Mouse (Mus musculus) kidney, postnatal 36 days (tissue): ENCODE data around the gene Ppp3cb.

Source experiments
- DNase-seq, 2 experiments: peaks; one replicate each; pipeline ENCODE4 v3.0.0; 2021 to 2022; ENCODE audit warnings: mixed read lengths in 2 of 2

The Ppp3cb gene

DNA sequence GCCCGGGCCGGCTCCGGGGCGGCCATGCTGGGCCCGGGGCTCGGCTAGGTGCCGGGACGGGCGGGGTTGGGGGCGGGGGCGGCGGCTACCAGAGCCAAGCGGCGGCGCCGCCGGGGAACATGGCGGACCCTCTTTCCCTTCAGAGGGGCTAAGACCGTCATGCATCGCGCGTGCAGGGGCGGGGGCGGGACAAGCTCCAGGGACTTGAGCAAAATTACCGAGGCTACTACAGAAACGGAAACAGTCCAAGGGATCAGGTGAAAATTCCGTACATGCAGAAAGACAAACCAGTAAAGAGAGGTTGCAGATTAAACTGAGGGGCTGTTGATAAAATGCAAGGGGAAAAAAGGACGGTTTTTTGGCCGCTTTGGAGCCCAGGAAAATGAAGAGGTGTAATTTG lies at the start of gene Ppp3cb:
Gene Ppp3cb (minus strand): TSS at position 159 of the 400 bp plus-strand sequence.
- DNase-seq: peak; percentile 88

DNA sequence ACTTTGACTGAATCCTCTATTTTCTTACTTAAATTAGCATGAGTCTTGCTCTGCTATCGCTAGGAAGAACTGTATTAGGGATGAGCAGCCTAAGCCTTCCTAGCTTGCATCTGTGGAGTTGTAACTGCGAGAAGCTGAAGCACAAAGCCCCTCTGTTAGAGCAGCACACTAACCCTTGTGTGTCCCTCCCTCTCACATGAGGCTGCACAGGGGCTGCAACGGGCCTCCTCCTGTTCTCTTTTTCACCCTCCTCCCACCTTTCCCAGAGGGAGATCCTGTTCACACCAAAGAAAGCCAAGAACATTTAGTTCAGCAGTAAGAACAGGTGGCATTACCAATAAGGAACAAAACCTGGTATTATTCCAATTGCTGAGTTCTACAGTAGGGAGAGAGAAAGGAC lies 49.4 kb upstream of the Ppp3cb start:
- no peak for DNase-seq

DNA sequence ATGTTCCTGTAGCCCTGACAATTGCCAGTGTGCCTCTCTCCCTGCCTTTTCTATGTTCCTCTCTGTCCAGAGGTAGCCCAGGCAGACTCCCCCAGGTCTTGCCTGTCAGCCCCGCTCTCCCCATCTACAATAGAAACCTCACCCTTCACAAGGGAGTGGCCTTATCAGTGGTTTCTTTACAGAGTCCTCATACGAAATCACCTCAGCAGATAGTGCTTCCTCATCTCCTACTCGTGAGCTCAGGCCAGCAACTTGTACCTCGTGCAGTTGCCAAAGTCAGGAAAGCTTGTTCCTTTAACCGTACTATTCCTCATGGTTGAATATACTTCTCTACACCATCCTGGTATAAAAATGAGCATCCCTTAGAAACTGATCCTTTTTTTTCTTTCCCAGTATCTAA lies 41.1 kb upstream of the Ppp3cb start:
- no peak for DNase-seq

DNA sequence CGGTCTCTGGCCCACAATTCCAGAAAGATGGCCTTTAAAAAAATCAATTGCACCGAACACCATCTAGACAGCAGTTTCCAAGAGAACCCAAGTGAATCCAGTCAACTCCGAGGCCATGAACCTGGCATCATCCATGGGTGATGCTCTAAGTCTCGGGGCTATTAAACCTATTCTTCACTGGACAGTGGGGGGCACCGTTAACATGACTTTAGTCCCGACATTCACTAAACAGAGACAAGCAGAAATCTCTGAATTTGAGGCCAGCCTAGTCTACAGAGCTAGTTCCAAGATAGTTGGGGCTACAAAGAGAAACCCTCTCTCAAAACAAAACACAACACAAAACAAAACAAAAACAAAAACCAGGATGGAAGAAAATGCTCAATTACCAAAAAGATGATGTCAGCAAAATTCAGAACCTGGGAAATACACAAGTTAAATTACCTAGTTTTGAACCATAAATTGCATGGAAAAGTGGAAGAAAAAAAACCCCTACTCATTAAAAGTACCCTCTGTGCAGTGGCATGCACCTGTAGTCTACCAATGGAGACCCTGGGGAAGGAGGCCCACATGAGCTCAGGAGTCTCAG lies 32.5 kb upstream of the Ppp3cb start:
- peak; percentile 10 to 27 for DNase-seq

DNA sequence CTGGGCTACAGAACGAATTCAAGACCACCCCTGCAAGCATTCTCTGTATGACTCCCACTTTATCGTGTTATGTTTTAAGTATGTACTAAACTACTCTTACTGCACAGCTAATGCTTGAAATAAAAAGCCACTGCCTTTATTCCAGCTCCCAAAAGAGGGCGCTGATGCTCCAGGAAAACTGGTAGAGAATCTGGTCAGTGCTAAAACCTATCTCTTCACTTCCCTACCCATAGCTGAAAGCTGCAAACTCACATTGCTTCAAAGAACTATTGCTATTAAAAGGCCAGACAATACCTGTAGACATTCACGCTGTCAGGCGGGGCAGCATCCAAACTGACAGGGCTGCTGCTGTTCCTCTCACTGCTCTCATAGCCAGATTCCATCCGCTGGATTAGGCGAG lies 29.8 kb upstream of the Ppp3cb start:
- DNase-seq: peak; percentile 75 to 86

DNA sequence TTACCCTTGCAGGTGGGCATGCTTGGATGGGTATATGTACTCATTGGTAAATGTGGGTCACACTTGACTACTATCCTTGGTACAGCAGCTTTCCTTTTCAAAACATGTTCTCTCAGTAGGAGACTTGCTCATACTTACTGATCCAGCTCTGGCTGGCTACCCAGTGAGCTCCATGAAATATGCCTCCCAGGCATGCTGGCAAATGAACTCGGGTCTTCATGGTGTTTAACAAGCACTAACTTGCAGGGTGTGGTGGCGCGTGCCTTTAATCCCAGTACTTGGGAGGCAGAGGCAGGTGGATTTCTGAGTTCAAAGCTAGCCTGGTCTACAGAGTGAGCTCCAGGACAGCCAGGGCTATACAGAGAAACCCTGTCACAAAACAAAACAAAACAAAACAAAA lies 26.8 kb upstream of the Ppp3cb start:
- DNase-seq: peak; percentile 17 to 29

DNA sequence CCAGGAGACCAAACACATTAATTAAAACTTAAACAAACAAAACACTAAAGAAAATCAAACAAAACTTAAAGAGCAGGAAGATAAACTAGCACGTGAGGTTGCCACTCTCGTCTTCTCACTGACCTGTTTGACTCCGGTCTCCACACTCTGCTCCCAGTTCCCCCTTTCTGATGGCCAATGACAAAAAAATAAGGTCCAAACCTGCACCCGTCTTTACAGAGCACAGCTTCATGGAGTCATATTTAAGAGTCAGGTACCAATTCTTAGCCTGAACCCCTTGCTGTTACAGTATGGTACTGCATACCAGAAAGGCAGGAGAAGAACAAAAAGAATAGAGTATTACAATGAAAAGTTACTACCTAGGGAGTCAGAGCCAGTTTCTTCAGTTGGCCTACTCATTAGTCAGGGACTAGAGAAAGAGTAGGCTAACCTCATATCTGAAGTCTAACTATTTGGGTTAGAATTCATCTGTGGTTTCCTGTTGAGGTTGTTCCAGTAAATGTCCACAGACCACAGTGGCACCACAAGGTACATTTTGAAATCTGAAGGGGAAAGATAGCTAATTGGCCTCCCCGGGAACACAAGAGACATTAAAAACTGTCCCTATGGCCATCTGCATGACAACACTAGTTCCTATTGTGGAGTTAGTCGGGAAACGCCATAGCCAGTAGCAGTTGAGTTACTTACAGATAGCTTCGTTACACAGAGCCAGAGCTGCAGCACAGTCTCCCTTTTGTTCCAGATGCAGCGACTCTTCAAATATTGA lies 19.1 kb upstream of the Ppp3cb start:
- no peak for DNase-seq

DNA sequence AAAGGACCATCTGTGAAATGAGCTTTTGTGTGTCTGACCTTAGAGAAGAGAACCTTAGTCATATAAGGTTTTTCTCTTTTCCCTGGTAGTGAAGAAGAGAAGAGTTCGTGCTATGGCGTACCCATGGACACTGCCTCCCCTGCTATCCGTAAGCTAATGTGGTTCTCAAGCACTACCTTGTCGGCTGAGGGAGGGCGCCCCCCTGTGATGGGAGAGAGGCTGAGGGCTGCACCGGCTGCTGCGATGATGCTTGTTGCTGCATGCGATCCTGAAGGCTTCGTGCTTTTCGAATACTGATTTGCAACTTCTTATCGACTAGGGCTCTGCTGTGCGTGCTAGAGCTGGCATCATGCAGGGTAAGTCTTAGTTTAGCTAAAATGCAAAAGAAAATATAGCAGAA lies 18.3 kb upstream of the Ppp3cb start:
- DNase-seq: peak in 1 of 2 experiments; percentile 67

DNA sequence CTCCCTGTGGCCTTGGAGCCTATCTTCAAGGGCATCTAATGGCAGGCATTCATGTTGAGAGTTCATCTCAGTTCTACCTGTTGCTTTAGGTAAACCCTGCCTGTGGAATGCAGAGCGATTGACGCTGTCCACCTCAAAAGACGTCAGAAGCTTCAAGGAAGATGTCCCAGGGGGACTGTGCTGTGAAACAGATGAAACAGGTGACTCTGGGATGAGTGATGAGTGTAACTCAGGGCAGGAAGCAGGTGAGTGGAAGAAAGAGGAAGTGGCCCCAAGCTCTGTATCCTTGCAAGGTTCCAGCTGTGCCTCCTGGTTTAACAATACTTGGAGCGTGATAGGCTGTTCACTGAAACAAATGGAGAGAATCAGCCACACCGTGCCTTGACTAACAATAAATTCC lies 15.5 kb upstream of the Ppp3cb start:
- DNase-seq: no peak

DNA sequence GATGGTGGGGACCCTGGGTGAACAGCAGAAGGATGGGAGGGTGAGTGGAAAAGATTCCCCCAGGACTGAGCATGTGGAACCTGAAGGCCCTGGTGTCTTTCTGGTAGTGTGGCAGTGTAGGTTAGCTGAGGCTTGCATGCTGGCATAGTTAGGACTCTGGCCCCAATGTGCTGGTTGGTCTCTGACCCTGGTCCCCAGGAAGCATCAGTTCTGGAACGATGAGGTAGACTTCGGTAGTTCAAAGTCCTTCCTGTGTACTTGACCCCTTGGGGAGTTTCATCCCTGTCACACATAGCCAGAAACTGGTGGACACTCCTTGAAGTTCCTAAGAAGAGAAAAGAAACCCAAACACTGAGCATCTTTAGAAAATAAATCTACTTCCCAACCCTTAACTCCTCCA lies 3.8 kb upstream of the Ppp3cb start:
- DNase-seq: peak; percentile 26 to 39

DNA sequence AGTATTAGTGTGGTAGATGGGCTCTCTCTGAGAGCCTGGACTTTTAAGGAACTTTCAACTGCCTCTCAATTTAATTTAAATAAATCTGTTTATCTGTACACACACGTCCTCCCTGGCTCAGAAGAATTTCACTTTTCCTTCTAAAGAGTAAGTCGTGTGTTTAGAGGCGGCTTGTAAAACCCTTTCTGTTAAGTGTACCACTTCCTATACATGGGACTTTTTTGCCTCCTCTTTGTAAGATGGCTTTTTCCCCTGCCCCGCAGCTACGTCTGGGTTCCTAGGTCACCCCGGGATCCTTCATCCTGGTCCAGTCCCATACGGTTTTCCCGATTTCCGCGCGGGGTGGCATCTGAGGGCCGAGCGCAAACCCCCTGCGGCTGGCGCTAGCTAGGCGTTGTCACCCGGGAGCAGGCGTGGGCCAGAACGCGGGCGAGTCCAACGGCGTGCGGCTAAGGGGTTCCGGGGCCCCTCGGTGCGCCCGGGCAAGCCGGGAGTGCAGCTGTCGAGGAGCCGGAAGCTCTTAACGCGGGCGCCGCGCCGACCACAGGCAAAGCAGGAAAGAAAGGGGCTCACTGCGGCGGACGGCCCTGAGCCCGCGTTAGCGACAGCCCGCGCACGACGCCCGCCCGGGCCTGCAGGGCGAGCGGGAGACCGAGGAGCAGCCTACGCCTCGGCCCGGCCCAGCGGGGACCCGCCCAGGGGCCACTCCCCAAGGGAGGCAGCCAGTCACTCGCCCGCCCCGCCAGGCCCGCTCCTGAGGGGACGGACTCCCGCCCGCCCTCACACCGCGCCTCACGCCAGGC lies 643 bp downstream of the Ppp3cb start:
- DNase-seq: peak; percentile 94

DNA sequence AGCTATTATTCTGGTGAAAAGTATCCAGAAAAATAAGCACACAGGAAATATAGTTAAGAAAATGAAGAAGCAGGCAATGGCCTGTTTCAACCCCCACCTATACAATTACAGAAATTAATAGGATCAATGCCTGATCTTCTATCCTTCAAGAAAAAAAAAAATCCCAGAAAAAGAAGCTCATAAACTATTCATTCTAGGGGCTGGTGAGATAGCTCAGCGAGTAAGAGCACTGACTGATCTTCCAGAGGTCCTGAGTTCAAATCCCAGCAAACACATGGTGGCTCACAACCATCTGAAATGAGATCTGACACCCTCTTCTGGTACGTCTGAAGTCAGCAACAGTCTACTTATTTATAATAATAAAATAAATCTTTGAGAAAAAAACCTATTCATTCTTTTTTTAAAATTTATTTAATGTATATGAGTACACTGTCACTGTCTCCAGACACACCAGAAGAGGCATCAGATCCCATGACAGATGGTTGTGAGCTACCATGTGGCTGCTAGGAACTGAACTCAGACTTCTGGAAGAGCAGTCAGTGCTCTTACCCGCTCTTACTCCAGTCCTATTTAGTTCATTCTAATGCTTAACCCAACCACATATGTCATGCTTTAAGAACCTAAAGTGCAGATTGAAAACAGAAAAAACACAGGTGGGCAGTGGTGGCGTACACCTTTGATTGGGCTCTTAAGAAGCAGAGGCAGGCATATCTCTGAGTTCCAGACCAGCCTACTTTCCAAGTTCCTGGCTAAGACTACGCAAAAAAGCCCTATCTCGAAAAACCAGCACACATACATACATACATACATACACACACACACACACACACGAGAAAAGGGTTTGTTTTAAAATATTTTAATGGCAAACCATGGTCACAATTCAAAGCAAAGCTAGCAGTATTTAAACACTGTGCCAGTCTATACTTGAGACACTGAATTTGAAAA lies 1.6 kb downstream of the Ppp3cb start:
- no peak for DNase-seq

DNA sequence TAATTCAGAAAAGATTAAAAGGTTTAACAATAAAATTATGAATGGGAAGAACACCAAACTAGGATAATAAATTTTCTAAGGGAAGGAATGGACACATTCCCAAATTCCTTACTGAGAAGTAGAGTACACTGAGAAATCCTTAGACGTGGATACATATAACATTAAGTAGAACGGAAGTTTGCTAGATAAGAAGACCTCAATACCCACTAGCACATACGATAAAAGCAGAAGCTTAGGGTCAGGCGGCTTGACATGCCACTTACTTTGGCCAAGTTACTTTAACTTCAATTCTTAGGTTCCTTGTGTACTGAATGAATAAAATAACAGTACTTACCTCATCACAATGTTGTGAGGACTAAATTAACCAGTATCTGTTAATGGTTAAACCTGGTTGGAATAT lies 16.7 kb downstream of the Ppp3cb start:
- DNase-seq: no peak

DNA sequence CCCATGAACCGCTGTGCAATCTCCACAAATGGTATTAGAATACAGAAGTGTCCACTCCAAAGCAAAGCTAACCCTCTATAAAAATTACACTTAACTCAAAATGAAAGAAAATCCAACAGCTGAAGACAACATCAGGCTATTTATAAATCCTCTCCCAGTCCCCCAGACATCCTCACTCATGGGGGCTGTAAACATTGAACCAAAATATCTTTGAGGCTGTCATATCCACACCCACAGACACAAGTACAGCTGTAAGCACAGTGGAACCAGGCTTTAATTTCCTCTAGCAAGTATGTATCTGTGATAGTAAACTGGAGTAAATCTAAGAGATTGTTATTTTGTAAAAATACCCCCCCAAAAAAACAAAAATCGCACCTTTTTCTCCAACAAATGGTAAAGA lies 26.2 kb downstream of the Ppp3cb start:
- no peak for DNase-seq

DNA sequence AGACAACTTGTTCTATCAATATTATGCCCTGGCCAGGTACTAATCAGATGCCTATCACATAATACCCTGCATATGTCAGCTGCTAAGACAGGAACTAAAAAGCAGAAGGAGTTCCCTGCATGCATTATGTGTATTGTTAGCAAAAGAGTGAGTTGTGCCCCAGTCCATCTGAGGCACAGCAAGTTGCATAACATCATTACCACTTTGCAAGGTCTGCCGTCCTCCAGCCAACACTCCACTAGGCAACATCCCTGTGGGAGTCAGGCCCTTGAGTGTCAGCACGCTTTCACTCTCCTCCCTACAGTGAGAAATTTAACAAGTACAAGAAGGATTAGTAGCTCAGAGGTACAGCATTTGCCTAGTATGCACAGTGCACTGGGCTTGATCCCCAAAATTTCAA lies 37.9 kb downstream of the Ppp3cb start:
- no peak for DNase-seq

DNA sequence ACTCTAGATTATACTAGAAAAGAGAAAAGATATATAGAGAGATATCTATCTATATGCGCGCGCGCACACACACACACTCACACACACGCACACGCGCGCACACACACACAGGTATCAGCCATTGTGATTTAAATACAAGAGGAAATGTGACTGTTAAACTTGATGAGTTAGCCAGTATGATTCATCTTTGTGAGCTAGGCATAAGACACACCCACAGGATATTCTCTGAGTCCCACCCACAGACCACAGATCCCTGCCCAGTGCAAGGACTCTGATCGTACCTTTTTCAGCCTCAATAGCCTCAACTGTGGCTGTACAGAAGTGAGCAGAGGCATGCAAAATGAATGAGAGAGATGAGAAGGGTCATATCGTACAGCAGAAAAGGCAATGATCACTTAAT lies 43.4 kb downstream of the Ppp3cb start:
- DNase-seq: no peak

DNA sequence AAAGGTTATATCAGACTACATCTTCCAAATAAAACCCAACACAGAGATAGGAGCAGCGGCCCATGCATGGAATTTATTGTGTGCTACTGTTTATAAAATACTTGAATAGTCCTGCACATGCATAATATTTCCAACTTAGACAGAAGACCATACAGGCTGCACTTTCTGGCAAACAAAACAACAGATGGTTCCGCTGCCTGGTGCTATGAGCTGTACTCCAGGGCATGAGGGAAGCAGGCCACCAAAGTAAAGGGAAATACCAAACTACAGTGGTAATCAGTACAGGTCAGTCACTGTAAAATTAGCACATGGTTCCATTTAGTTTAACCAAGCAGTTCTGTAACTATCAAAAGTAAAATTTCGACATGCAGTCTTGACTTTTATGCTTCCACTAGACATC lies 46.4 kb downstream of the Ppp3cb start:
- DNase-seq: no peak

DNA sequence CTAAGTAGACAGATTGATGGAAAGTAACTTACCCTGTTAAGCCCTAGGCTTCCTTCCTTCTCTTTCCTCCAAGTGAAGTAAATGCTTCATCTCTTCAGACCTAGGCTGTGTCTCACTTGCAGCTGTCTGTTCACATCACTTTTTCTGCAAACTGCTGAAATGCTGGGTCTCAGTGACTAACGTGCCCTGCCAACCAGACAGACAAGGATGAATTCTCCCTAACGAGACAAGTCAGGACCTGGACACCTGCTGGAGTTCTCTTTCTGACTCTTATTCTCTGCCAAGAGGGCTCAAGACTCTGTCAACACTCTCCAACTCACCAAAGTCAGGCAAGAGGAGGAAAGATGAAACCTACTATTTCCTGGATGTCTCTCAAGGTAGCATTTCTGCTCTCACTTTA lies 49.8 kb downstream of the Ppp3cb start, which contains the start of gene Mss51:
Gene Mss51 (minus strand): TSS at position 299 of the 400 bp plus-strand sequence.
- no peak for DNase-seq

DNA sequence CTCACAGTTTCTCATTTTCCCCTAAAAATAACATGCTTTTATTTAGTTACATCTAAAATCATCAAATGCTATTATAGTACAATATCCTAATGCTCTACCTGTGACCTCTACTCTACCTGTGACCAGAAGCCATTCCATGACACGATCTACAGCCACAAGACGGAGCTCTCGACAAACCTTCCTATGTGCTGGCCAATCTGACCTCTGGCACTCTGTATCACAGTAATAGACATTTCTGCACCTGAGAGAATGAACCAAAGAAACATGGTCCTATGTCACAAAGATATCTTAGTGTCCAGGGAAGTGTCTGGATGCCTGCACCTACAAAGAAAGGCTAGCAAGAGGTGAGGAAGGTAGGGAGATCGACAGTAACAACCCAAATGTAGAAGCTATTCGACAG lies 60.3 kb downstream of the Ppp3cb start:
- no peak for DNase-seq

DNA sequence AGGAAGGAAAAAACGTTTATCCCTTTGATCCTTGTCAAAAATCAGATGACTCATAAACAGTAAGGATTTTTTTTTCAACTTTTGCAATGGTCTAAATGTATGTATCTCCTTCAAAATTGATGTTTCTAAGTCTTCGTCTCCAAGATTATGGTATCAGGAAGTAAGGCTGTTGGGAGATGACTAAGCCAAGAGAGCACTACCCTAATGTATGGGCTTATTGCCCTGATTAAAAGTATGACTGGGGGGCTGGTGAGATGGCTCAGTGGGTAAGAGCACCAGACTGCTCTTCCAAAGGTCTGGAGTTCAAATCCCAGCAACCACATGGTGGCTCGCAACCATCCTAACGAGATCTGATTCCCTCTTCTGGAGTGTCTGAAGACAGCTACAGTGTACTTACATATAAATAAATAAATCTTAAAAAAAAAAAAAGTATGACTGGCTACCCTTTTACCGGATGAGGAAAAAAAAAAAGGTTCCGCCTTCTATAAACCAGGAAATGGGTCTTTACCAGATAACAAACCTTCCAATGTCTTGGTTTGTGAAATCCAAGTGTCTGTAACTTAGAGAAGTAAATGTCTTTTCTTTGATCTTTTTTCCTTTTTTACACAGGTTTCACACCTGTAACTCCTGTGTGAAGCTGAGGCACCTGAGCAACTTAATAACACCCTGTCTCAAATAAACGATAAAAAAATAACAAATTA lies 64.2 kb downstream of the Ppp3cb start:
- DNase-seq: no peak

DNA sequence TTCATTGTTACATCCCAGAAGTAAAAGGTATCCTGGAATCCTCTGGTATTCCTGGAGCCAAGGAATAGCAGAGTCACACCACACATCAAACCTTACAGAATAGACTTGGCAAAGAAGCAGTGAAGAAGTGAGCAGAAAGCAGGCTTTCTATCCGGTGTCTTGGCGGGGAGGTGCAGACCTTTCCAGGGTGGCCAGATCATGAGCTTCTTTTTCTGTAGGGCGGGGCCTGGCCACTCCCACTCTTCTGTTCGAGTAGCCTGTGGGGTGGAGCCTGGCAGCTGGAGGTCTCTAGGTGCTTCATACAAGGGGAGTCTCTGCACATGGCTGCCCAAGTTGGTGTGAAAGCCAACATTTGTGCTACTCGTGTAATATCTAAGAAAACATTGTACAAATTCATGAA lies 65.2 kb downstream of the Ppp3cb start:
- DNase-seq: peak; percentile 16 to 49

DNA sequence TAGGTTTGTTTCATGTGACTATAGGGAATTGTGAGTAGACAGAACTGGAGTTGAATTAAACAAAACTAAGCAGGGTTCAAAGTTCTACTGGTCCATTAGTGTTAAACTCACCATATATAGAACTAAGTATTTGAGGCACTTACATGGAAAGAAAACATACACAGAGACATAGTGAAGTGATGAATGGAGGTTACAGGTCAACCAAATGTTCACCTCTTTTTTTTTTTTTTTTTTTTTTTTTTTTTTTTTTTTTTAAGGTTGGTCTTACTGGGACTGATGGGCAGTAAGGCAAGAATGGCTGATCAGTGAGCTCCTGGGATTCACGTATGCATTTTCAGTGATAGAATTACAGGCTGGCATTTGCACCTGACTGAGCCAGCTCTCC lies 66.2 kb downstream of the Ppp3cb start:
- no peak for DNase-seq
